Mouse (Mus musculus) heart, adult 2 months (tissue): ENCODE measurements at regions not wholly inside any gene's neighbourhood (a gene's known extent, or its start where the extent isn't known, plus 50 kb on each side); places are given as distances from the start of the nearest gene placed in this dataset.

Experiments used
- CTCF ChIP-seq: fragments of 200-600 bp; IDR thresholded peaks from 2 replicates; pipeline ENCODE4 v1.8.1; 2022; ENCODE audit warnings: antibody characterized with exemption, mild to moderate bottlenecking, moderate library complexity
- POLR2A ChIP-seq: fragments of 200-500 bp; IDR thresholded peaks from 2 replicates; pipeline ENCODE4 v1.6.1; 2011; ENCODE audit warnings: mild to moderate bottlenecking, low read depth, low read length, control low read depth; ENCODE audit not compliant: insufficient read depth

- TF ChIP-seq CTCF (no peak), POLR2A (no peak)
Observed at GRCm38 (mm10) chr13:83452987-83453386, 50.8 kb upstream of the Mef2c start.
